Mouse (Mus musculus): ENCODE measurements around the gene Pcnx.

GRCm38 (mm10) chr12:81949026-81949425 is 89.2 kb downstream of the Pcnx start:
- TF ChIP-seq POLR2A (IDR thresholded peaks at IDR 0.05; ENCODE audit: insufficient read length, low read depth) (no peak), TCF3 (IDR thresholded peaks at IDR 0.05; ENCODE audit: insufficient read length, low read depth) (no peak), MYOG (IDR thresholded peaks at IDR 0.05; ENCODE audit: control insufficient read depth in 1 of 3, insufficient read depth in 1 of 3, insufficient read length in 2 of 3, low read depth in 2 of 3) (no peak), POLR2AphosphoS2 (IDR thresholded peaks at IDR 0.05; ENCODE audit: insufficient read length, low read depth) (no peak), MAX (IDR thresholded peaks at IDR 0.05; ENCODE audit: low read depth) (no peak), USF1 (IDR thresholded peaks at IDR 0.05; ENCODE audit: low read depth) (no peak), TCF12 (IDR thresholded peaks at IDR 0.05; ENCODE audit: insufficient read depth, poor library complexity, severe bottlenecking) (no peak), SRF (IDR thresholded peaks at IDR 0.05; ENCODE audit: control insufficient read depth, insufficient read length, low read depth) (no peak), CEBPB (IDR thresholded peaks at IDR 0.05; ENCODE audit: insufficient read depth, poor library complexity, severe bottlenecking) (no peak), REST (IDR thresholded peaks at IDR 0.05; ENCODE audit: insufficient read depth, insufficient read length) (no peak), E2F4 (IDR thresholded peaks at IDR 0.05; ENCODE audit: insufficient read depth) (no peak), MYOD1 (IDR thresholded peaks at IDR 0.05; ENCODE audit: control insufficient read depth in 1 of 3, insufficient read length in 2 of 3, low read depth in 2 of 3) (no peak)

All from myocyte (in vitro differentiated cells).